Mouse (Mus musculus) embryonic fibroblast, embryonic 13.5 days (primary cell): ENCODE measurements around the gene Gm49359.
"Not testable (repeated sequence)": the region's sequence is repeated elsewhere in the genome, so short reads cannot be mapped to it uniquely, and the experiment has no call there.

Experiments
- CTCF ChIP-seq: IDR thresholded peaks from 2 replicates; pipeline ENCODE4 v1.5.1; 2011; ENCODE audit warnings: mild to moderate bottlenecking, control low read depth, low read length, moderate library complexity, borderline replicate concordance; ENCODE audit not compliant: insufficient read depth
- POLR2A ChIP-seq: IDR thresholded peaks from 2 replicates; pipeline ENCODE4 v1.6.1; 2011; ENCODE audit warnings: low read depth, mild to moderate bottlenecking, control low read depth, low read length, moderate library complexity

DNA sequence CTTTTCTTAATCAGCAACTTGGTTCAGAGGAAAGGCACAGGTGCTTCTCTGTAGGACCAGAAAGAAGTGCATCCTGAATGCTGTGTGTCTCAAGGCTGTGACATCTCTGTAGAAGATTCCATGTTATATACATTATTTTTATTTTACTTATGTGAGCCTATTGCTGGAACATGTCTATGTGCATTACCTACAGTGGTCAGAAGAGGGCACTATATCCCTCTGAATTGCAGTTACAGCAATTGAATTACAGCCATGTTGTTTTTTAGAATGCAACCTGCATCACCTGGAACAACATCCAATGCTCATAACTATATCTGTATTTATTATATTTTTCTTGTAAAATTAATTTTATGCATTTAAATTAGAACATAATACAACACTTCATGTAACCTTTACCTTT, 3.3 kb upstream of the Gm49359 start:
- not testable (repeated sequence) for TF ChIP-seq CTCF, POLR2A
